Mouse (Mus musculus) G1E (cell line): ENCODE data around the gene Zfp180.

ENCODE experiments used
- CTCF ChIP-seq: IDR thresholded peaks from 2 replicates; pipeline ENCODE4 v1.5.1; 2012; ENCODE audit warnings: low read depth, low read length, inconsistent platforms, mixed read lengths
- POLR2AphosphoS5 ChIP-seq: IDR thresholded peaks from 2 replicates; pipeline ENCODE4 v1.6.1; 2012; ENCODE audit warnings: low read depth, low read length, inconsistent platforms; ENCODE audit not compliant: insufficient replicate concordance

DNA sequence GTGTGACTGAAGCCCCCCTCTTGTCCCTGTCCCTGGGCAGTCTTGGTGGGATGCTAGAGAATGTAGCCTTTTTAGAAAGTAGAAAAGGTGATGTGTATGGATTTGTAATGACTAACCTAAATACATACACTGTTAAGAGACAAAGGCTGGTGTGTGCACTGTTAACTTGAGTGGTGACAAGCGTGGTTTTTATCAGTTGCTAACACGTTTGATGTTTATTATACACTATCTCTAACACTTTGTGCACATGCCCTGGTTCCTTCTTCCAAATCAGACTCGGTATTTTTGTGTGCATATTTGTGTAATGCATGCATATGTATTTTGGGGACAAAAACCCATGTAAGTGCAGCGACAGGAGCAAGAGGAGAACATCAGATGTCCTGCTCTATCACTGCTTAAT lies 34.9 kb downstream of the Zfp180 start:
- no peak for TF ChIP-seq CTCF
- no peak for TF ChIP-seq POLR2AphosphoS5
